Mouse (Mus musculus) embryonic fibroblast, embryonic 13.5 days (primary cell): Measurements from ENCODE around the gene Efcab11.

Source experiments
- CTCF ChIP-seq: IDR thresholded peaks from 2 replicates; pipeline ENCODE4 v1.5.1; 2011; ENCODE audit warnings: mild to moderate bottlenecking, control low read depth, low read length, moderate library complexity, borderline replicate concordance; ENCODE audit not compliant: insufficient read depth
- POLR2A ChIP-seq: IDR thresholded peaks from 2 replicates; pipeline ENCODE4 v1.6.1; 2011; ENCODE audit warnings: low read depth, mild to moderate bottlenecking, control low read depth, low read length, moderate library complexity

DNA sequence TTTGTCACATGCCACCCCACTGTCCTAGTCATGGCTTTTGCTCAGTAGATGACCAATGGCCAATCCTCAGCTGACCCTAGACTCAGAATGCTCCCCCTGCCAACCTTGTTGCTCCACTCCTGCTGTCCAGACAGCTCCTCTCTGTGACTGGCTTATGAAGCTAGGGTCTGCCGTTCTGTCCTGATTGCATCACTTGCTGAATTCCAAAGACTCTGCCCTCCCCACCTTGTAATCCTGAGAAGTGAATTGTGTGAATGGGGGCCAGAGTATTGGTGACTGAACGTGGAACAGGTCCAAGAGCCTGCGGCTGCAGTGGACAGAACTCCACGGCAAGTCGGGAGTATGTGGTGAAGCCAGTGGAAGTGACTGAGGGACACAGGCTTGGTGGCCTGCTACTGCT is 145.0 kb downstream of the Efcab11 start:
- no peak for TF ChIP-seq CTCF
- TF ChIP-seq POLR2A, result no peak
